Mouse (Mus musculus) frontal cortex, adult (tissue): ENCODE measurements around the gene Hdac11.
"Not testable (repeated sequence)": the region's sequence is repeated elsewhere in the genome, so short reads cannot be mapped to it uniquely, and the experiment has no call there.

Source experiments
- ATAC-seq: cut with Nextera tagmentation; 2 replicates; pipeline ENCODE4 v1.9.2; 2017; ENCODE audit warnings: mild to moderate bottlenecking, moderate library complexity, mixed read lengths; ENCODE audit not compliant: low TSS enrichment

Hdac11 gene

DNA sequence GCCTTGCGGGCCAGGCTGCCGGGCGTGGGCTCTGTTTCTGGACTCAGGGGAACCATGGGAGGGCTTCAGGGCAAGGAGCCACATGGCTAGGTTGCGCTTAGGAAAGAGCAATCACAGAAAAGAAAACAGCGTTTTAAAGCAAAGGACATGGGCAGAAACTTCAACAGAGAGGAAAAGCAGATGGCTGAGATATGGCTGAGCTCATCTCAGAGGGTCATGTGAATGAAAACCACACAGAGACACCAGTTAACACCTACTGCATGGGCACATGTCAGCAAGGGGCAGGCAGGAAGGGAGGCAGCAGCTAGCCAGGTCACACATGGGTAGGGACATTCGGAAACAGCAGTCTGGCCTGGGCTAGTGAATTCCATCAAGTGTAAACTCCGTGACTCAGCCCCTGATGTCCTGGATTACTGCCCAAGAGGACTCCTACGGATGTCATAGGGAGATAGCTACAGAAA is 45.4 kb downstream of the Hdac11 start:
- no peak for ATAC-seq

DNA sequence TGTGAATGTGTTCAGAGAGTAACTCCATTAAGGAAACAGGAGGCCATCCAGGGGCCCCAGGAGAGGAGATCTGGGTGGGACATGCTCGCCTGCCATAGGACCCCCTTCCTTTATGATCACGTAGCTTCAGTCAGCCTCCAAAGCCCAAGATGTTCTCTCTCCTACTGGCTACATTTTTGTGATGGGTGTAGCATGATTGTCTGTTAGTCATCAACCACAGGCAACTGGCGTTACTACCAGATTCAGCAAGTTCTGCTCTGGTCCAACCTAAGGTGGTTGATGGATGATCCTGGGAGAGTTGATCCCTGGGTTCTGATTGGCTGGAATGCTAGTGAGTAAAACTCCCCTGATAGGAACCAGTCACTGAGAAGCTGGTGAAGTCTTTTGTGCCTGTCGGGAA is 46.1 kb downstream of the Hdac11 start:
- no peak for ATAC-seq

DNA sequence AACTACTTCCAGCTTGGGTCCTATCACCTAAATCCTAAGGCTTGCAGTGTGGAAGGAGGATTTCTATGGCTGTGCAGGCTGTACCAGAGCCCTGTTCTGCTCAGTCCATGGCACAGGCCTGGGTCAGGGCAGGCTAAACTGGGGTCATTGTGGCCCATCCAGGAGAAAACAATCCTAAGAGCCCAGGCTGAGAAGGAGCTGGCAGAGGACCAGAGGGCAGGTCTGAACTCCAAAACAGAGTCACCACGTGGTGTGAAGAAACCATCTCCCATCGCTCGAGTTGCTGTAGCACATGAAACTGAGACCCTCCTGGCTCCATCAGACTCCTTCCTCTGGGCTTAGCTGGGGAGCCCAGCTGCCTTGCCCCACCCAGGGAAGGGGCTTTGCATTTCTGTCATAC is 48.9 kb downstream of the Hdac11 start:
- no peak for ATAC-seq

DNA sequence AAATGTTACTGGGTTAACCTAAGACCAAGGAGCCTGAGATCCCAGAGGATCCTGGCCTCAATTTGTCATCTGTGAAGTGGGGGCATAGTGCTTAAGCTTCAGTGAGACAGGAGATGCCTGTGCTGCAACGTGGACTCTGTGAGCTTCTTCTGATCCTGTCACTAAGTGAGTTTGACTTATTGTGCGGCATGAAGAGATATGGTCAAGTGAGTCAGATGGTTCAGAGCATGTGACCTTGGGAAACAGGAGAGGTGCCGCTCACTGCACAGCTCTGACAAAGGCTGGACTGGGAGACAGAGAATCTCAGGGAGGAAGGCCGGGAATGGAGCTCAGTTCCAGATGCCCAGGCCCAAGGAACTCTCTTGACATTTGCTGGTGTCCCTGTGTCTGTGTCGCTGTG is 49.3 kb downstream of the Hdac11 start:
- ATAC-seq = no peak

DNA sequence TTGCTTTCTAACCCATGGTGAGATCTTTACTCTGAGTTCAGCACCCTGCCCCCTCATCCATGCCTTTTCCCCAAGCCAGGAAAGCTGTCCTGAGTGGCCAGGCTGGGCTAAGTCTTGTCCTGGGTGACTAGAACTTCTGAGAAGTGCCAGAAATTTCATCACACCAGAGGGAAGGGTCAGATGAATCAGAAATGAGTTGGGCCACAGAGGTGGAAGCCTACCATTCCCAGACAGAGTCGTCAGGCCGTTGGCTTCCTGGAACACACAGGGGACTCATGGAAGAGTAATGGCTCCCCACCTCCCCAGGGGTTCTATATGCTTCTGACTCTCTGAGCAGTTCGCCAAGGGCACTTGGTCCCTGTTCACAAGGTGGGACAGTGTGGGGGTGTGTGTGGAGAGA is 51.0 kb downstream of the Hdac11 start:
- ATAC-seq = no peak

DNA sequence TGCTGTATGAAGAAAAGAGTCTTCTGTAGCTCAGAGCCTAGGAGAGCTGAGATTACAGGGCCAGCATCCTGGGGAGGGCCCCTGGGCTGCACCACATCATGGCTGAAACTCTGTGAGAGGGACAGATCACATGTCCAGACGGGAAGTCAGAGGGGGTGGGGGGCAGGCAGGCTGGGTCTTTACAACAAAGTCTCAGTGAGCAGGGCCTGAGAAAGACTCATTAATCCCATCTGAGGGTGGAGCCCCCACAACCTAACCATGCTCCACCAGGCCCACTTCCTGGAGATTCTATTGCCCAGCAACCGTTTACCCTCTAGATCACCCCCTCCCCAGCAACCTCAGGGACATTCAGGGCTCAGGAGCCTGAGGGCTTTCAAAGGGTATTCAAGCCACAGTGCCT is 53.3 kb downstream of the Hdac11 start:
- no peak for ATAC-seq

DNA sequence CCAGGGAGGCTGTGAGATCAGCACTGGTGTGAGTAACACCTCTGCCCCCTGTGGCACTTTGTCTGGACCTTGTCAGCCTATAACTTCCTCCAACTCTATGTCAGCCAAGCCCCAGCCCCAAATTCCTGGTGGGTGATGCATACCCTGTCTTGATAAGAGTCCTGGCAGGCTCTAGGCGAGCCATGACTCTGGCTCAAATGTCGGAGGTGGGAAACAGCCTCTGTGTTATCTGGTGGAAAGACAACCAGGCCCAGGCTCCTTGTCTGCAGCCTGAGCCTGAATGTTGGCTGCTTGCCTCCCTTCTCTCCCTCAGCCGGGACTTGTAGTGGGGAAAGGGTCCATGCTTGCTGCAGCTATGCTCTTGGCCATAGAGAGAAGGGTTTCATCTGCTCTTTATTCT is 54.4 kb downstream of the Hdac11 start:
- no peak for ATAC-seq

DNA sequence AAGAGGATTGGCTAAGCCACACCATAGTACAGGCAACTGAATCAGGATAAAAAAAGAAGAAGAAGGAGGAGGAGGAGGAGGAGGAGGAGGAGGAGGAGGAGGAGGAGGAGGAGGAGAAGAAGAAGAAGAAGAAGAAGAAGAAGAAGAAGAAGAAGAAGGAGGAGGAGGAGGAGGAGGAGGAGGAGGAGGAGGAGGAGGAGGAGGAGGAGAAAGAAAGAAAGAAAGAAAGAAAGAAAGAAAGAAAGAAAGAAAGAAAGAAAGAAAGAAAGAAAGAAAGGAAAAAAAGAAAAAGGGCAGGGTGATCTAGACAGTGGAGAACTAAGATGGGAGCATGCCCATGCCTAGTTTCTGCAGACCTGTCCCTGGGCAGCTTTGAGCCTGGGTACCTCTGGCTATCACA is 55.7 kb downstream of the Hdac11 start, which contains the start of gene Fbln2:
TSS of gene Fbln2 (plus strand) at position 301 of the 400 bp plus-strand sequence.
- not testable (repeated sequence) for ATAC-seq

DNA sequence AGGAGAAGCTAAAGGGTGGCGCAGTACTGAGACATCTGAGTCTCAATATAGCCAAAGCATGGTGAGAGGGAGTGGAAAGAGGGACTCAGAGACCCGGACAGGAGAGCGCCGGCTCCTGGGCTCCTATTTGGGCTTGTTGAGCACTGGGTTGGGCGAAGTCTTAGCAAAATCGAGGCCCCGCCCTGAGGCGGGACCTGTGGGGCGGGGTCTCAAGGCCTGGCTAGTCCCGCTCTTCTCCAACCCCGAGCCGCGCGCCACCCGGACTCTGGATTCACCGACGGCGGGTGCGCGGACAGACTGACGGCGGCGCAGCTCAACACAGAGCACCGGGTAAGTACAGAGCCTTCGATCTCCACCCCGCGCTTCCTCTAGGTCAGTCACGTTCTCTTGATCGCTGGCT is 56.1 kb downstream of the Hdac11 start:
- peak; percentile 61 for ATAC-seq

DNA sequence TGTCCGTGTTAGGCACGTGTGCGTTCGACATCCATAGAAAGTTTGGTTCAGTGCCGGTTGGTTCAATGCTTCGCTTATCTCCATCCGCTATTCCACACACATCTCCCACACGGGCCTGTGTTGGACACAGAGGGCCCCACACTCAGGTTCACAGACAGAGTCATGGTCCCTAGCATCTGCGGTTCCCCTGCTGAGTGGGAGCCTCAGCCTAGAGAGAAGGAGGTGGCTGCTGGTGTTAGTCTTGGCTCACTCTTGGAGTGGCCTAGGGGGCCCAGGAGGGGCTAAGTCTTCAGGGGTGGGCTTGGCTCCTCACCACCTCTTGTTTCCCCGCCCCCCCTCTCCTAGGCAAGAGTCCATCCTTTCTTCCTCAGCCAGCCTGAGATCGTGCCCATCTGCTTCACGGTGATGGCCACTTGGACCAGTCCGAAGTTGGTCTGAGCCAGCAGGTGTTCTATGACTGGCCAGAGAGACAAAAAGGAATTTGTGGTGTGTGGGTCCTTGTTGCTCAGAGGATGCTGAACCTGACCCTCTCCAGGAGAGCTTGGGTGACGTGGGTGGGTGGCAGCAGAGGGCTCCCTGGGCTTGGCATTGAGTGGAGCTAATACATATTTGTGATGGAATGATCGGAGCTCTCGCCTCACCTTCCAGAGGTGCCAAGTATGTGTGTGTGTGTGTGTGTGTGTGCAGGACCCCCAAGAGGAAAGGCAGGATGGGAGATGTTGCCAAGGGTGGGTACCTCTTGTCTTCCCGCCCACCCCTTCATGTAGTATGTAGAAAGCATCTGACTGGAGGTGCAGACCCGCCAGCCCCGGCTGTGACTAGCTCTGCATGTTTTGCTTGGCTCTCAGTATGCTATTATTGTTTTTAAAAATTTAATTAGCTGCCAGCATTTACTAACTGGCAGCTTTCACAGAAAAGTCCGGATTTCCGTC is 57.1 kb downstream of the Hdac11 start:
- ATAC-seq = no peak

DNA sequence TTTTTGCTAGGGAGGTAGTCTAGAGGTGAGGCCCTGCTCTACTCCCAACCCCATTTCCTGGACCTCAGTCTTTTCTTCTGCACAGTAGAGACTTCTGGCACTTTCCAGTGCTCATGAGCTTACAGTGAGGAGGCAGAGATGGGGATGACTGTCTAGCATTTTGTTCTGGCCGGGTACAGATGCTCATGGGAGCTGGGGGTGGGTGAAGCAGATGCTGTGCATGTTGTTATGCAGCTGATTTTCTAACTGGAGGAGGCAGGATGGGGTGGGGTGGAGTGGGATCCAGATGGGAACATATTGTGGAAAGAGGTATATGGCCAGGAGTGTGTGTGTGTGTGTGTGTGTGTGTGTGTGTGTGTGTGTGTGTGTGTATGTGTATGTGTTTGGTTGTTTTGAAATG is 59.0 kb downstream of the Hdac11 start:
- ATAC-seq = peak; percentile 66

DNA sequence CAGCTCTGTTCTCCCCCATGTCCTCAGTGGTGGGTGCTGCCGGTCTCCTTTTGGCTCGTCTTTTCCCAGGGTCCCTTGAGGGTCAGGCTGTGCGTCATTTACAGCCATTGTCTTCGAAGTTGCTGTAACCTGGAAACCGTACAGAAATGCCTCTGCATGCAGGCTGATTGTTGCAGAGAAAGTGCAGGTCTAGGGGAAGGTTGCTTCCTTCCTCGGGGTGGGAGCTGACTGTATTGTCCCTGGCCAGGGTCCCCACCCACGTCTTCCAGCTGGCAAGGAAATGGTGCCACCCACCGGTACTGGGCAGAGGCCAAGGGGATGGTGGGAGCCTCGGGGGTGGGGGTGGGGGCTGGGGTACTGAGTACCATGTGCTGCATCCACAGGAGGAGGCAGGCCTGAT is 62.0 kb downstream of the Hdac11 start:
- no peak for ATAC-seq

DNA sequence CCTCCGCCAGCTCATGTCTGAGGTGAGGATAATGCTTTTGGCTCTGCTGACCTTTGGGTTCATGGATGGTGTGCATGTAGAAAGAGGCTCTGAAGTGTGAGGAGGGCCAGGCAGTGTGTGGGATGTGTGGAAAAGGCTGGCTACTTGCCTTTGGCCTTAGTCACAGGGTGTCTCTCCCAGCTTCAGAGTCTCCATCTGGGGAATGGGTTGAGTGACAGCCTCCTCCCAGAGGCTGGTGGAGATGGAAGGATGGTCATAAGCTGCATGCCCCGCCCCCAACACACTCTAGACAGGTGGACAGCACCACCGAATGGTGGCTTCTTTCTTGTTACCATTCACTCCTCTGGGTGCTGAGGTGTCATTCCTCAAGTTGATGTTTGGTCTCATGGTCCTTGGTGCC is 62.4 kb downstream of the Hdac11 start:
- ATAC-seq = peak; percentile 28; the same call in 1 of the 2 replicates

DNA sequence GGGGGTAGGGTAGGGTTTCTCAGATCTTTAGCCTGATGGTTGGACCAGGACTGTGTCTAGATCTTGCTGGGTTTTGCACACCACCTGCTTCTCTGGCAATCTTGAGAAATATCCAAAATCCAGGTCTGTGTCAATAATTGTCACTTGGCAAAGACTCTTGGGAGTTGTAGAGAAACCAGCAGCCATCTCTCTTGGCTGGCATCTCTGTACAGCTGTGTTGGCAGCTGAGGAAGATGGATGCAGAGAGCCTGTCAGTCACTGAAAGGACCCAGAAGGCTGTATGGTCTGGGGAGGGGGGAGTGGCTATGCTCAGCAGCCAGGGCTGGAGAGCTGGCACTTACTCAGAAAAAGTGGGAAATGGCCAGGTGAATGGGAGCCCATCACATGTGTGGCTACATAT is 63.6 kb downstream of the Hdac11 start:
- no peak for ATAC-seq

DNA sequence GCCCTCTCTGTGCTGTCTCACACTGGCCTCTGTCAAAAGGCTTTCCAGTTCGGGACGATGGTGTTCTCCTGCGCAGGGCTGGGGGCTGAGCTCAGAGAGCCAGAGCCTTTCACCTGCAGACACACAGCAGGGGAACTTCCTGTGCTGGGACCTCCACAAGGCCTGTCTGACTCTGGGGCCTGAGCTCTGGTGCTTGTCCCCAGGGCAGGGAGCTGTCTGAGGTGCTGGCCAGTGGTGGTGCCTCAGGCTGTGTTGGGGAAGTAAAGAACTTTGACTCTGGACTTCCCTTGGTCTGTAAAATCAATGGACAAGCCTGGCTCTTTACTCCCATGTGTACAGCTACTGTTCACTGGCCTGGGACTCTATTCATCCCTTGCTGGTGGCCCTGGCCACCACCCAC is 64.6 kb downstream of the Hdac11 start:
- ATAC-seq = no peak

DNA sequence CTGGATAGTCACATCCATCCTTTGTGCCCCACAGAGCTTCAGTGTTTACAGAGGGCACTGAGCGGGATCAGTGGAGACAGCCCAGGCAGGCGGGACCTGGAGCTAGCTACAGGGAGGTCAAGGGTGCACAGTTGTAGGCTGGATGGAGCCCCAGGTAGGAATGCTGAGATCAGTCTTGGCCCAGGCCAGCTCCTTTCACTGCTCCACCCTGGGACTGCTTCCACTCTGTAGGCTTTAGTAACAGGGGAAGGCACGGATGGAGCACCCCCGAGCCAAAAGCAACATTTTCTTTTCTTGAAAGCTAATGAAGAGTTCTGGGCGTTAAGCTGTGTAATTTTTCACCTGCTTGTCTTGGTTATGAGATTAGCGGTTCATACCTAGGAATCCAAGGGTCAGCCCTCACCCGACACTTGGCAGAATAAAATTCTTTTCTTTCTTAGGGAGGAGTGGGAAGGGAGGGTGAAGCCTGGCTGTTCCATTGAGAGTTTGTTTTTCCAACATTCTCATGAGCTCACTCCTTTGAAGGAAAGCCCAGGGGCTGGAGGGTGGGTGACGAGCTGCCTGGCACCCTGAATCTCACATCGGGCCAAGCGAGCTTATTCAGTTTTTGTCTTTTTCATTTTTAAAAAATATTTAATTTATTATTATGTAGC is 66.4 kb downstream of the Hdac11 start:
- no peak for ATAC-seq
